Mouse (Mus musculus) stomach, embryonic 14.5 days (tissue): ENCODE measurements around the gene 9530003J23Rik. TPM values are rescaled to one million over a fixed set of nuclear protein-coding genes. Genes with fewer than 3 reads are reported as not detected.
"Not testable (repeated sequence)": the region's sequence is repeated elsewhere in the genome, so short reads cannot be mapped to it uniquely, and the experiment has no call there.

Source experiments
- ATAC-seq: fragments of 200-750 bp; cut with Nextera tagmentation; 2 replicates; pipeline ENCODE4 v1.8.0; 2017; ENCODE audit warnings: low read depth, moderate TSS enrichment; ENCODE audit not compliant: insufficient number of reproducible peaks, insufficient read depth, low FRiP score
- H3K27ac ChIP-seq: fragments of 300-500 bp; sonication (generic); 2 replicates; pipeline ENCODE4 v1.5.1; 2014; ENCODE audit warnings: mild to moderate bottlenecking, low read length, moderate library complexity, mixed read lengths
- H3K27me3 ChIP-seq: fragments of 300-500 bp; sonication (generic); 2 replicates; pipeline ENCODE4 v1.6.1; 2014; ENCODE audit warnings: low read length, control low read depth, mixed read lengths; ENCODE audit not compliant: control insufficient read depth, insufficient read depth
- H3K36me3 ChIP-seq: fragments of 300-500 bp; sonication (generic); 2 replicates; pipeline ENCODE4 v1.6.1; 2014; ENCODE audit warnings: mild to moderate bottlenecking, control low read depth, low read length, moderate library complexity, mixed read lengths; ENCODE audit not compliant: control insufficient read depth, insufficient read depth
- H3K4me1 ChIP-seq: fragments of 300-500 bp; sonication (generic); 2 replicates; pipeline ENCODE4 v1.6.1; 2014; ENCODE audit warnings: low read length, control low read depth, mixed read lengths; ENCODE audit not compliant: control insufficient read depth, insufficient read depth
- H3K4me2 ChIP-seq: fragments of 300-500 bp; sonication (generic); replicated peaks from 2 replicates; pipeline ENCODE4 v1.6.1; 2014; ENCODE audit warnings: low read depth, low read length, control low read depth
- H3K4me3 ChIP-seq: fragments of 300-500 bp; sonication (generic); 2 replicates; pipeline ENCODE4 v1.5.1; 2014; ENCODE audit warnings: low read depth, low read length, control low read depth
- H3K9ac ChIP-seq: fragments of 300-500 bp; sonication (generic); replicated peaks from 2 replicates; pipeline ENCODE4 v1.6.1; 2014; ENCODE audit warnings: low read depth, mild to moderate bottlenecking, control low read depth, low read length, moderate library complexity, mixed read lengths
- H3K9me3 ChIP-seq: fragments of 300-500 bp; sonication (generic); 2 replicates; pipeline ENCODE4 v1.6.1; 2016; ENCODE audit warnings: low read depth, low read length, control low read depth; ENCODE audit not compliant: control insufficient read depth
- WGBS: fragments of 180-500 bp; shearing (Covaris S2); extraction: QIAGEN DNeasy Blood & Tissue Kit; methylation state at CpG from one replicate; pipeline ENCODE4 v1.1.7; 2014; 5-methylcytosine and 5-hydroxymethylcytosine counted together
- polyA plus RNA-seq: library from polyadenylated mRNA; unstranded; fragments of >200 nt; fragmentation: Nextera tagmentation; extraction: Ambion mirVana; gene quantifications from 2 replicates; pipeline ENCODE4 v1.2.1, GENCODE M21; 2014

9530003J23Rik gene
- not detected in 2 replicates for polyA plus RNA-seq

- no peaks in the 10 kb centered on the region for H3K27me3 ChIP-seq
- WGBS = 78% methylated on average over 12 of the region's 12 CpGs
- no peak within 1 kb of the TSS for H3K9ac ChIP-seq
Observed at GRCm38 (mm10) chr10:117238603-117239002, at the start of gene 9530003J23Rik. Gene 9530003J23Rik, minus strand, starts transcription at chr10:117238703.

GRCm38 (mm10) chr10:117287226-117287850, 48.8 kb upstream of the 9530003J23Rik start:
- Histone ChIP-seq H3K36me3 (no peaks in the 10 kb centered on the region), H3K9ac (no peak overlapping the region), H3K9me3 (no peaks in the 10 kb centered on the region), H3K4me2 (no peak overlapping the region), H3K4me3 (no peak overlapping the region), H3K4me1 (no peaks in the 10 kb centered on the region), H3K27ac (no peak overlapping the region), H3K27me3 (no peaks in the 10 kb centered on the region)
- 77% methylated on average over 3 of the region's 3 CpGs for WGBS
- no peak for ATAC-seq

More at GRCm38 (mm10) chr10:117238603-117239002, at the start of gene 9530003J23Rik:
- no peak within 1 kb of the TSS for H3K27ac ChIP-seq
- H3K4me2 ChIP-seq = no peak within 1 kb of the TSS
- no peaks in the 10 kb centered on the region for H3K9me3 ChIP-seq
- H3K4me1 ChIP-seq = no peaks in the 10 kb centered on the region
- H3K4me3 ChIP-seq = no peak within 1 kb of the TSS
- ATAC-seq = no peak
- no peaks in the 10 kb centered on the region for H3K36me3 ChIP-seq

- Histone ChIP-seq H3K9ac (no peak overlapping the region), H3K27ac (no peak overlapping the region), H3K4me1 (no peaks in the 10 kb centered on the region), H3K36me3 (no peaks in the 10 kb centered on the region), H3K4me2 (no peak overlapping the region), H3K9me3 (no peaks in the 10 kb centered on the region), H3K4me3 (no peak overlapping the region), H3K27me3 (no peaks in the 10 kb centered on the region)
- WGBS = 91% methylated on average over 6 of the region's 6 CpGs
- ATAC-seq = no peak
Observed at GRCm38 (mm10) chr10:117286366-117286970, 48.0 kb upstream of the 9530003J23Rik start.

- not testable (repeated sequence) for H3K36me3 ChIP-seq, H3K4me3 ChIP-seq, H3K27me3 ChIP-seq, H3K27ac ChIP-seq, H3K4me1 ChIP-seq, ATAC-seq, H3K9me3 ChIP-seq, H3K9ac ChIP-seq, H3K4me2 ChIP-seq
- 65% methylated on average over 2 of the region's 7 CpGs for WGBS
Observed at GRCm38 (mm10) chr10:117285584-117285983, 47.1 kb upstream of the 9530003J23Rik start.

GRCm38 (mm10) chr10:117284578-117285520, 46.3 kb upstream of the 9530003J23Rik start:
- H3K9me3 ChIP-seq = no peaks in the 10 kb centered on the region
- H3K27me3 ChIP-seq = no peaks in the 10 kb centered on the region
- no peak overlapping the region for H3K4me3 ChIP-seq
- H3K4me1 ChIP-seq = no peaks in the 10 kb centered on the region
- no peak overlapping the region for H3K27ac ChIP-seq
- ATAC-seq = no peak
- H3K36me3 ChIP-seq = no peaks in the 10 kb centered on the region
- no peak overlapping the region for H3K9ac ChIP-seq
- WGBS = 78% methylated on average over 10 of the region's 10 CpGs
- no peak overlapping the region for H3K4me2 ChIP-seq

DNA sequence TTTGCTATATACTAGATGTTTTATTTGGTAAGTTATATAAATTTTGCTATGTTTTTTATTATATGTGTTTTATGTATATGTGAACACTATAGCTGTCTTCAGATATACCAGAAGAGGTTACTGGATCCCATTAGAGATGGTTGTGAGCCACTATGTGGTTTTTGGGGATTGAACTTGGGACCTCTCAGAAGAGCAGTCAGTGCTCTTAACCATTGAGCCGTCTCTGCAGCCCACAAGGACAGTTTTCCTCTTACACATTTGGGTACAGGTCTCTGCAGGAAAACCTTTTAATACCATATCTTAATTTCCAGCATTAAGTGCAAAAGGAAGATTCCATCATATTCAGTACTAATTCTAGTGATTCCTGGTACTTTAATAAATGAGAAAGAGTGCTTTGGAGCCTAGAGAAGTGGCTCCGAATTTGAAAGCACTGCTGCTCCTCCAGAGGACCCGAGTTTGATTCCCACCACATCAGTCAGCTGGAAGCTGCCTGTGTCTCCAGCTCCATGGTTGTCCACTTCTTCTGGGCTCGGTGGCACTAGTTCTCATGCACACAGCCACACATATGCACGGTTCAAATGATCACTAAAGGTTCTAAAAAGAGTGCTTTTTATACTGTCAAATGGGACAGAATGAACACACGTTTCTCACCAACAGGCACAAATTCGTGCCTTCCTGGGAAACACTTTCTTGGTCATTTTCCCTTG, 45.5 kb upstream of the 9530003J23Rik start:
- Histone ChIP-seq H3K4me3 (no peak overlapping the region), H3K4me2 (no peak overlapping the region), H3K36me3 (no peaks in the 10 kb centered on the region), H3K27me3 (no peaks in the 10 kb centered on the region), H3K27ac (no peak overlapping the region), H3K4me1 (no peaks in the 10 kb centered on the region), H3K9ac (no peak overlapping the region), H3K9me3 (no peaks in the 10 kb centered on the region)
- 82% methylated on average over 7 of the region's 7 CpGs for WGBS
- ATAC-seq = no peak

DNA sequence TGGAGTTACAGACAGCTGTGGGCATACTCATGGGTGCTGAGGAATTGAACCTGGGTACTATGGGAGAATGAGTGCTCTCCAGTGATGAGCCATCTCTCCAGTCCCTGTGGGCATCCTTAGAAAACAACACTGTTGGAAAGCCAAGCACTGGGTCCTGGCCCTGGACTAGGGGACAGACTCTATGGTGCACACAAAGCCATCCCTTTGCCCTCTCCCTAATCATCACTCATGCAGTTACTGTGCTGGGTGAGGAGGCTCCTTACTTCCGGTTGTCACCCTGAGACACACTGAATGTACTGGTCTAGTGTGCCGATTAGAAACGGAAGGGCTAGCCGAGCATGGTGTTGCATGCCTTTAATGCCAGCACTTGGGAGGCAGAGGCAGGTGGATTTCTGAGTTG, 44.7 kb upstream of the 9530003J23Rik start:
- H3K4me3 ChIP-seq, H3K27me3 ChIP-seq, H3K27ac ChIP-seq, H3K4me2 ChIP-seq, H3K4me1 ChIP-seq, H3K9ac ChIP-seq, ATAC-seq, H3K9me3 ChIP-seq, H3K36me3 ChIP-seq: not testable (repeated sequence)
- WGBS = 85% methylated on average over 4 of the region's 4 CpGs

DNA sequence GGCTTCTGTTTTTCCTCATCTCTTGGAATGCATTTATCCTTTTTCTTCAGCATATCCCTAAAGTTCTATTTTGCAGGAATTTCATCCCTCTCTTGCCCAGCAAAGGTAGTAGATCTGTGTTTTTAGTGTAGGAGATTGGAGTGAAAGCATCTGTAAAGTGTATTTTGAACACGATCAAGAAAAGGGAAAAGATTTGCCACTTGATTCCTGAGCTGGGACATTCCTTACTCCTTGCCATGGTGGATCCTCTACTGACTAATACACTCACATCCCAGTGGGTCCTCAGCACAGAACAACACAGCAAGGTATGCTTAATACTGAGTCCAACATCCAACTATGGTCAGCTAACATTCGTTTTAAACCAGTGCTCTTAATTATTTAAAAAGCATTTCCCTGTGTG, 44.0 kb upstream of the 9530003J23Rik start:
- no peaks in the 10 kb centered on the region for H3K36me3 ChIP-seq
- no peak overlapping the region for H3K4me3 ChIP-seq
- no peaks in the 10 kb centered on the region for H3K9me3 ChIP-seq
- no peak overlapping the region for H3K4me2 ChIP-seq
- ATAC-seq = no peak
- H3K4me1 ChIP-seq = no peaks in the 10 kb centered on the region
- 57% methylated on average over 2 of the region's 2 CpGs for WGBS
- no peak overlapping the region for H3K9ac ChIP-seq
- peak overlapping the region; percentile 63 for H3K27ac ChIP-seq
- no peaks in the 10 kb centered on the region for H3K27me3 ChIP-seq
